Mouse (Mus musculus) lung, embryonic 15.5 days (tissue): ENCODE results near the gene Tmigd3. TPM values are rescaled to one million over a fixed set of nuclear protein-coding genes. Genes with fewer than 3 reads are reported as not detected.
"Not testable (repeated sequence)": the region's sequence is repeated elsewhere in the genome, so short reads cannot be mapped to it uniquely, and the experiment has no call there.

Experiments used
- ATAC-seq: fragments of 200-750 bp; cut with Nextera tagmentation; 2 replicates; pipeline ENCODE4 v1.8.0; 2017; ENCODE audit warnings: moderate number of reproducible peaks, borderline replicate concordance; ENCODE audit not compliant: low FRiP score, low TSS enrichment; ENCODE audit errors: extremely low read depth
- H3K27ac ChIP-seq: fragments of 300-500 bp; sonication (generic); 2 replicates; pipeline ENCODE4 v1.5.1; 2015; ENCODE audit warnings: moderate library complexity, mild to moderate bottlenecking, inconsistent platforms
- H3K27me3 ChIP-seq: fragments of 300-500 bp; sonication (generic); 2 replicates; pipeline ENCODE4 v1.6.1; 2015; ENCODE audit warnings: inconsistent platforms
- H3K36me3 ChIP-seq: fragments of 300-500 bp; sonication (generic); 2 replicates; pipeline ENCODE4 v1.6.1; 2015; ENCODE audit warnings: inconsistent platforms
- H3K4me1 ChIP-seq: fragments of 300-500 bp; sonication (generic); 2 replicates; pipeline ENCODE4 v1.6.1; 2015; ENCODE audit warnings: inconsistent platforms
- H3K4me2 ChIP-seq: fragments of 300-500 bp; sonication (generic); 2 replicates; pipeline ENCODE4 v1.6.1; 2015; ENCODE audit warnings: inconsistent platforms, mild to moderate bottlenecking, moderate library complexity
- H3K4me3 ChIP-seq: fragments of 300-500 bp; sonication (generic); 2 replicates; pipeline ENCODE4 v1.5.1; 2015; ENCODE audit warnings: mild to moderate bottlenecking, inconsistent platforms
- H3K9ac ChIP-seq: fragments of 300-500 bp; sonication (generic); 2 replicates; pipeline ENCODE4 v1.6.1; 2015; ENCODE audit warnings: inconsistent platforms
- H3K9me3 ChIP-seq: fragments of 300-500 bp; sonication (generic); 2 replicates; pipeline ENCODE4 v1.6.1; 2016; ENCODE audit warnings: inconsistent platforms
- WGBS: fragments of 180-500 bp; shearing (Covaris S2); methylation state at CpG from one replicate; pipeline ENCODE4 v1.1.7; 2015; 5-methylcytosine and 5-hydroxymethylcytosine counted together
- polyA plus RNA-seq: library from polyadenylated mRNA; unstranded; fragments of >200 nt; fragmentation: Nextera tagmentation; extraction: Ambion mirVana; gene quantifications from 2 replicates; pipeline ENCODE4 v1.2.1, GENCODE M21; 2015

Tmigd3 gene
- polyA plus RNA-seq, 1 experiment from 2014 or later = 0.47 TPM

DNA sequence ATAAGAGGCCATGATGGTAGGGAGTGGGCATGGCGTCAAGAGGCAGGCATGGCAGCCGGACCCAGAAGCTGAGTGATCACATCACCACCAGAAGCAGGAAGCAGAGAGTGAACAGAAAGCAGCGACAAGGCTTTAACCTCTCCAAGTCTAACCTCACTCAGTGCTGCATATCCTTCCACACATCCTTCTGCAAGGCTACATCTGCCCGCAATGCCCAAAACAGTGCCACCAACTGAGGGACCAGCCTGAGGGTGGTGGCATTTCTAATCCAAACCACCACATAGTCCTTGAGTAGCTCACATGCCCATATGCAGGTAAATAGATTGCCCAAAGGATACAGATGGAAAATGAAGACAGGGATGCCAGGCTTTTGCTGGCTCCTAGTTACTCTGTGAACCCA is 38.3 kb downstream of the Tmigd3 start:
- H3K9me3 ChIP-seq = no peaks in the 10 kb centered on the region
- no peak overlapping the region for H3K4me3 ChIP-seq
- peaks cover 8% of the 10 kb centered on the region for H3K4me1 ChIP-seq
- H3K27me3 ChIP-seq = no peaks in the 10 kb centered on the region
- WGBS = 80% methylated on average over 4 of the region's 4 CpGs
- no peak overlapping the region for H3K27ac ChIP-seq
- ATAC-seq = no peak
- H3K4me2 ChIP-seq = no peak overlapping the region
- H3K9ac ChIP-seq = no peak overlapping the region
- H3K36me3 ChIP-seq = no peaks in the 10 kb centered on the region

DNA sequence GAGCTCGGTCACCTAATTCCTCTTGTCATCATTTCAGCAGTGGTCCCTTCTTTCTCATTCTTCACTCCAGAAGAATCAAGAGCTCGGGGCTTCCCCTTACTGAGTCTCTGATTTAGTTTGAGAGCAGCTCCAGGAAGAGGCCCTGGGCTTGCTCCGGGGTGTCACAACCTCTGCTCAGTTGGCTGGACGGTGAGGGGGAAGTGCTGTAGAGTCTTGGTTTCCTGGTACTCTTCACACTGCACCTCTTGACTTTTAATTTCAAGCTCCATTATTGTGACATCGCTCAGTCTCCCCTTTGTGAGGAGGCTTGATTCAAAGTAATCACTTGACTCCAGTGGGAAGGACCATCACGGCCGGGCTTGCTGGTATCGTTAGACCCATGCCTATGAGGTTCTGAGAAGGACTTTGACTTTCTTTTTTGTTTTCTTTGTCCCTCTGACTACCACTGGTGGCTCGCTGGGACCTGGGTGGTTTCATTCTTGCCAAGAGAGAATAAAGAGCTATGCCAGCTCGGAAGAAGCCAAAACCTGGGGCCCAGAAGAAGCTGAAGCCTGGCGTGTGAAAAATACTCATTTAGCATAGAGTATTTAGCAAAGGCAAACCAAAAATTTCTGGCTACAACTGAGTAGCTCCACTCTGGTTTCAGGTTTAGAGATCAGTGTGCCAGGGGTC is 40.0 kb downstream of the Tmigd3 start:
- ATAC-seq = no peak
- H3K4me2 ChIP-seq = no peak overlapping the region
- 73% methylated on average over 11 of the region's 11 CpGs for WGBS
- H3K9me3 ChIP-seq = no peaks in the 10 kb centered on the region
- no peaks in the 10 kb centered on the region for H3K36me3 ChIP-seq
- H3K4me1 ChIP-seq = peaks cover 21% of the 10 kb centered on the region
- H3K4me3 ChIP-seq = no peak overlapping the region
- no peak overlapping the region for H3K27ac ChIP-seq
- H3K27me3 ChIP-seq = no peaks in the 10 kb centered on the region
- no peak overlapping the region for H3K9ac ChIP-seq

DNA sequence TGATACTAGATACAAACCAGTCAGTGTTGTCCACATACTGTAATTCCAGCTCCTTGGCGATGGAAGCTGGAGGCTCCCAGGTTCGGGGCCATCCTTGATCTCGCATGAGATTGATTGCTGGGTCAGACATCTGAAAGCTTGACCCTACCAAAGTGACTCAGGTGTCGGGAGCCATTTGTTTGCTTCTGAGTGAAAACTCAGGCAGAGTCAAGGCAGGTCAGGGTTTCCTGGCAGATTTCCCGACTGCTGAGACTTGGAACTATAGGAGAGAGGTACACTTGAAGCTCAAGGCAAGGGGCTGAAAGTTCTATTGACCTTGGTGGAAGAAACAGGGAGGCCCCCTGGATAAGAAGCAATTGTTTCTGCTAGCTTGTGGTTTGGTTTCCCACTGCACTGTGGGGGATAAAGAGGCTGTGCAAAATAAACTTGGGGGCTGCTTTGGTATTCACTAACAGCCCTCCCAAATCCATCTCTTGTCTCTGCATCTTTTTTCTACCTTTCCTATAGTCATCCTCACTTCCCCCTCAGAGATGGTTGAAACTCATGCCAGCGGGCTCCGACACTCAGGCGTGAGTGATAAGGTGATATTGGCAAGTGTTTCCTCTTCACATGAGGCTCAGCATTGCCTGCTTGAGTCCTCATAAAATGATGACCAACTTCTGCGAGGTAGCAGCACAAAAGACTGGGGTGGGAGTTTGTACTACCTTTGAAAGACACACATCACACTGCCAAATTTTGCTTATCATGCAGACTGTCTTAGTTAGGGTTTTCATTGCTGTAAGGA is 41.6 kb downstream of the Tmigd3 start:
- WGBS = 40% methylated on average over 9 of the region's 9 CpGs
- ATAC-seq = no peak
- Histone ChIP-seq H3K9me3 (no peaks in the 10 kb centered on the region), H3K36me3 (no peaks in the 10 kb centered on the region), H3K27ac (no peak overlapping the region), H3K4me2 (no peak overlapping the region), H3K27me3 (no peaks in the 10 kb centered on the region), H3K4me3 (no peak overlapping the region), H3K4me1 (peaks cover 21% of the 10 kb centered on the region), H3K9ac (no peak overlapping the region)

DNA sequence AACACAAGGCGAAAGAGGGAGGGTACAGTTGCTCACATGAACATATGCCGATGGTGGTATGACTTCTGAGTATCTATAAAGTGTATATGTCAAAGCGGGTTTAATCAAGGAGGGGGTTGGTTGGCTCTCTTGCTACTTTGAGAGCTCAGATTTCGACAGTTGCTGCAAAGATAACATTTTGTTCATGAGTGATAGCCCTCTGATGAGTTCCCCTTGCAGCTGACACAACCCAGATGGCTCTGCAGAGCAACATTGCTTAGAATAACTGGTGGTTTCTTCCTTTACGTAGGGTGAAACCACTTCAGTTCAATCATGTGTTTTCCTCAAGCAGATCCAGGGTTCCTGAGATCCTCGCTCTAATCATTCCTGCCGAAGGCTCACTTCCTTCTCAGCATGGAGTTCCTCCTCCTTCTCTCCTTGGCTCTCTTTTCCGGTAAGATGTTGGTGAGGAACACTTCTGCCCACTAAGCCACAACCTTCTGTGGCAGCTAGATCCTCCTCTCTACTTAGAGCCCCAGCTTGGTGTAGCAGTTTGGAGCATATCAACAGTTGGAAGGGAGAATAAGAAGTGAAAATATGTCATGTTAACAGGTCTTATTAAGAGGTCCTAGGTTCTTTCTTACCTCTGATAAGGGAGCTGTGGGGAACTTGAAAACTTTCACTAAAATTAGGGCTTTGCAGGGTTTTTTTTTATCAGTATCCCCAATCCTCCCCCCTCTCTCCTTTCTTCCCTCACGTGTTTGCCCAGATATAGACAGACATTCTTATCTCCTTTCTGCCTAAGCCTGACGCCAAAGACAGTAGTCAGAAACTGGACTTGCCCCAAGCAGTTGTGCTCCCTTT is 43.4 kb downstream of the Tmigd3 start:
- Histone ChIP-seq H3K4me2 (no peak overlapping the region), H3K36me3 (no peaks in the 10 kb centered on the region), H3K9me3 (no peaks in the 10 kb centered on the region), H3K4me1 (peaks cover 21% of the 10 kb centered on the region), H3K27me3 (no peaks in the 10 kb centered on the region), H3K27ac (peak overlapping the region; percentile 48), H3K4me3 (no peak overlapping the region), H3K9ac (no peak overlapping the region)
- WGBS = 24% methylated on average over 10 of the region's 10 CpGs
- peak; percentile 37; the same call in 1 of the 2 replicates for ATAC-seq

DNA sequence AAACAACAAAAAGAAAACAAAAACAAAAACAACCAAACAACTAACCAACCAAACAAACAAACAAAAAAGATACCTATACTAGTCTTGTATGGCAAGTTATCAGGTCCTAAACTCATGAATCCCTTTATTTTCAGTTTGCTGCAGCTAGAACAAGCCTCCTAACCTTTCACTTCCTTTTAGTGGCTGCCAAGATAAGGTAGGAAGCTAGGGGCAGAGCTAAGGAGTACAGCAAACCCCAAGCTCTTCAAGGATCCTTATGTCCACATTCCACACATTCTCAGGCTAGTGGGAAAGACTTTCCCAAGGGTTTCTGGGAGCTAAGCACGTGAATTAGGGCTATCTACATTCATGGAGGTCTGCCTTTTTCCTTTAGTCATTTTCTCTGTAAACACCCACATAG is 44.6 kb downstream of the Tmigd3 start:
- WGBS = 0% methylated on average over 1 of the region's 1 CpGs
- ATAC-seq = peak; percentile 61; the same call in 1 of the 2 replicates

DNA sequence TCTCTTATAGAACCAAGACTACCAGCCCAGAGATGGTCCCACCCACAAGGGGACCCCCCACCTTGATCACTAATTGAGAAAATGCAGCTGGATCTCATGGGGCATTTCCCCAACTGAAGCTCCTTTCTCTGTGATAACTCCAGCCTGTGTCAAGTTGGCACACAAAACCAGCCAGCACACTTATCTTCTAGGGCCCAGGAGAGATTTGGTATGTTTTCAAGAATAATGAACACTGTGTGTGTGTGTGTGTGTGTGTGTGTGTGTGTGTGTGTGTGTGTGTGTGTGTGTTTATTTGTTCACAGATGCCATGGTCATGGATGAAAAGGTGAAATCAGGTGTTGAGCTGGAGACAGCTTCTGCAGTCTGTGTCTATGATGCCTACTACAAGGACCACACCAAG is 45.8 kb downstream of the Tmigd3 start:
- not testable (repeated sequence) for H3K27me3 ChIP-seq, H3K4me2 ChIP-seq, H3K9ac ChIP-seq, ATAC-seq, H3K36me3 ChIP-seq, H3K4me3 ChIP-seq, H3K27ac ChIP-seq, H3K9me3 ChIP-seq
- peaks cover 21% of the 10 kb centered on the region for H3K4me1 ChIP-seq

More for the DNA sequence above, 44.6 kb downstream of the Tmigd3 start:
- no peak overlapping the region for H3K9ac ChIP-seq
- no peak overlapping the region for H3K4me2 ChIP-seq
- H3K27me3 ChIP-seq = no peaks in the 10 kb centered on the region
- H3K4me1 ChIP-seq = peaks cover 21% of the 10 kb centered on the region
- peak overlapping the region; percentile 48 for H3K27ac ChIP-seq
- no peaks in the 10 kb centered on the region for H3K9me3 ChIP-seq
- H3K36me3 ChIP-seq = no peaks in the 10 kb centered on the region
- H3K4me3 ChIP-seq = no peak overlapping the region

DNA sequence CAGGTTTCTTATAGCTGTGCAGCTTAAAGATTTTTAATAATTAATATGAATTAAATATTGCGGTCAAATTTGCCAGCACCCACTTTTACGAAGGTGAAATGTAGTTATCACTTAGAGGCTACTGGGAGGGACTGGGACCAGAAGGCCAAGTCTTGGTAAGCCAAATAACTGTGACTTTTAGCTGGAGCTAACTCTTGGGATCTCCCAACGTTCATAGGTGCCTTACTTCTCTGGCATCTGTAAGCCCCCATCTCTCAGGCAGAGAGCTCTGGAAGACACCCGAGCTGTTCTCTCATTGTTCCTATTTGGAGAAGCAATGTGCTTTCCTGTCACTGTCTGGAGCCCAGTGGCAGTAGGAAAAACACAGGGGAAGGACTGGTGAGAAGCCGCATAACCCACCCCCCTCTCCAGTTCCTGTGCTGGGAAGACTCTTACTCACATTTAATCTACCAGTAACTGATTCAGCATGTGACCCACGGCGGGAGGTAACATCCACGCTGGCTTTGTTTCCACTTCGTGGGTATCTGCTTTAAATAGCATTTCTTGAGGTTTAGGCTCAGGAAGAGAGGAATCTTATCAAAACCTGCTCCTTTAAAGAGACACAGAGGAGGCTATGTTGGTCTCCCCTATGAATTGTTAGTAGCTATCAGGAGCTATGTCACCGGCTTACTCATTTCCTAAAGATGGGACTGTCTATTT is 47.1 kb downstream of the Tmigd3 start:
- Histone ChIP-seq H3K36me3 (no peaks in the 10 kb centered on the region), H3K27me3 (no peaks in the 10 kb centered on the region), H3K4me1 (peaks cover 21% of the 10 kb centered on the region), H3K4me3 (no peak overlapping the region), H3K9me3 (no peaks in the 10 kb centered on the region), H3K27ac (no peak overlapping the region), H3K4me2 (no peak overlapping the region), H3K9ac (no peak overlapping the region)
- 61% methylated on average over 10 of the region's 10 CpGs for WGBS
- no peak for ATAC-seq

DNA sequence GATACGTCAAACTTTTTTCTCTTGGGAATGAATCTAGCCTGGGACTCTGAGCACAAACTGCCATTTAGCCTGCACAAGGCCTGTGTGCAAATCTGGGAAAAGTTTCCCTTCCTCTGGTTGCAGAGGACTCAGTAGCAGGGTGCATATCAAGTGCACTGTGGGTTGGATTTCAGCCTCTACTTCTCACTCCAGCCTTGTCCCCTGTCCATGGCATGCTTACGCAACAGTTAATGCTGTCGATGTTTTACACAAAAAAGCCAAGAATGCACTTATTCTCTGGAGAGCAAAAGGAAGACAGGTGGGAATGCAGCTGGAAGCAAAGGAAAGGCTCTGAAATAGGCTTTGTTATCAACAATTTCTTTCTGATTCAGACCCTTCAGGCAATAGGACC is 47.6 kb downstream of the Tmigd3 start:
- H3K9ac ChIP-seq = no peak overlapping the region
- H3K4me2 ChIP-seq = no peak overlapping the region
- H3K27ac ChIP-seq = no peak overlapping the region
- H3K4me1 ChIP-seq = peaks cover 20% of the 10 kb centered on the region
- H3K36me3 ChIP-seq = no peaks in the 10 kb centered on the region
- 52% methylated on average over 3 of the region's 3 CpGs for WGBS
- no peaks in the 10 kb centered on the region for H3K27me3 ChIP-seq
- no peaks in the 10 kb centered on the region for H3K9me3 ChIP-seq
- H3K4me3 ChIP-seq = no peak overlapping the region
- ATAC-seq = no peak

DNA sequence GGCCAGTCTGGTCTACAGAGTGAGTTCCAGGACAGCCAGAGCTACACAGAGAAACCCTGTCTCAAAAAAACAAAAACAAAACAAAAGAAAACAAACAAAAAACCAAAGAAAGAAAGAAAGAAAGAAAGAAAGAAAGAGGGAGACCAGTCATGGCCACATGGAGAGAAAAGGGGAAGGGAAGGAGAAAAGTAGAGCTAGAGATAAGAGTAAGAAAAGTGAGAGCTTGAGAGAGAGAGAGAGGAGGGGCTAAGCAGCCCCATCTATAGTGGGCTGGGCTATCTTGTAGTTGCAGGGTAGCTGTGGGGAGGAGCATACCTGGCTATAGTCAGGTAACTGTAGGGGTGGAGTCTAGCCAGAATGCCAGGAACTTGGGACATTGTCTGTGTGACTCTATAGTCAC is 50.0 kb downstream of the Tmigd3 start:
- H3K4me3 ChIP-seq, H3K9ac ChIP-seq, H3K27me3 ChIP-seq, H3K9me3 ChIP-seq, H3K36me3 ChIP-seq, ATAC-seq, H3K4me2 ChIP-seq, H3K4me1 ChIP-seq, H3K27ac ChIP-seq: not testable (repeated sequence)

DNA sequence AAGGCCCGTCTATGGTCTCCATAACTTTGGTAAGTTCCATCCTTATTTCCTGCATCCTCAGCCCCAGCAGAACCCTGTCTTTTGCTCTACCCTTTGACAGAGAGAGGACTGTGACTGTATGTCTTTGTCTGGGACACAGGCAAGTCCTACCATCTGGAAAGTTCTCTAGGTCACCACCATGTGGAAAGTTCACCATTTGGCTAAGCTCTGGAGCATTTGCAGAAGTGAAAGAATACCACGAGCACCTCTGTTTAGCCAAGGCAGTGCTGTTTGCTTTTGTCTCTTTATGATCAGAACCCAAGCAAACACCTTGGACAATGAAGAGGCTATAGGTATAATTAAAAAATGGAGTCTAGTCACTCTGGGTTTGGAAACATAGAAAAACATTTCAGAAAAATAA is 51.3 kb downstream of the Tmigd3 start:
- WGBS = 62% methylated on average over 2 of the region's 2 CpGs
- Histone ChIP-seq H3K4me2 (no peak overlapping the region), H3K27ac (no peak overlapping the region), H3K9me3 (no peaks in the 10 kb centered on the region), H3K4me3 (no peak overlapping the region), H3K9ac (no peak overlapping the region), H3K27me3 (no peaks in the 10 kb centered on the region), H3K36me3 (no peaks in the 10 kb centered on the region), H3K4me1 (no peaks in the 10 kb centered on the region)
- ATAC-seq = no peak

DNA sequence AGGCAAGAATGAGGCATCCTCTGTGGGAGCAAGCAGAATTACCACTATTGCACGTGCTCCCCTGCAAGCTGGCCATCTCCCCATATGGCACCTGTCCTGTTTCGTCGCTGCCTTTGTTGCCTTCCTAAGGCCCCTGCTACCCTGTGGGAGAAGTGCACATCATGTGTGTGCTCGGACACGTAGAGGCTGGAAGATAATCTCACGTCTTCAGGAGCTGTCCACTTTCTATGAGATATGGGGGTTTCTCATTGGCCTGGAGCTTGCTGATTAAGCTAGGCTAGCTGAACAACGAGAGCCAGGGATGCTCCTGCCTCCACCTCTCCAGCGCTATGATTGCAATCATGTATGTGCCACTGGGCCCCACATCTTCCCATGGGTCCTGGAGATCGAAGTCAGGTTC is 53.9 kb downstream of the Tmigd3 start:
- H3K4me3 ChIP-seq = no peak overlapping the region
- no peaks in the 10 kb centered on the region for H3K4me1 ChIP-seq
- H3K27ac ChIP-seq = no peak overlapping the region
- no peaks in the 10 kb centered on the region for H3K27me3 ChIP-seq
- no peaks in the 10 kb centered on the region for H3K9me3 ChIP-seq
- no peaks in the 10 kb centered on the region for H3K36me3 ChIP-seq
- H3K4me2 ChIP-seq = no peak overlapping the region
- H3K9ac ChIP-seq = no peak overlapping the region
- no peak for ATAC-seq
- WGBS = 79% methylated on average over 9 of the region's 9 CpGs
